Mouse (Mus musculus) MEL (cell line): ENCODE measurements around the gene Gm12258.

Source experiments
- CTCF ChIP-seq, 3 experiments: IDR thresholded peaks in 2 of 3; conservative IDR thresholded peaks in 1 of 3; 2 replicates each; pipeline ENCODE4 v1.5.1; 2011 to 2012; ENCODE audit warnings: low read length in 3 of 3, low read depth in 2 of 3, mild to moderate bottlenecking in 2 of 3, improper control_type of control experiment in 1 of 3, inconsistent platforms in 1 of 3, mixed read lengths in 1 of 3, moderate library complexity in 1 of 3; ENCODE audit not compliant: control insufficient read depth in 1 of 3, insufficient read depth in 1 of 3, poor library complexity in 1 of 3, severe bottlenecking in 1 of 3
- E2F4 ChIP-seq: IDR thresholded peaks from 2 replicates; pipeline ENCODE4 v1.6.1; 2011; ENCODE audit warnings: low read depth, low read length, improper control_type of control experiment, borderline replicate concordance
- JUND ChIP-seq: IDR thresholded peaks from 2 replicates; pipeline ENCODE4 v1.6.1; 2011; ENCODE audit warnings: low read depth, mild to moderate bottlenecking, improper control_type of control experiment, low read length
- MAFK ChIP-seq: IDR thresholded peaks from 2 replicates; pipeline ENCODE4 v1.6.1; 2011; ENCODE audit warnings: low read depth, mild to moderate bottlenecking, low read length, improper control_type of control experiment, borderline replicate concordance
- MAZ ChIP-seq: IDR thresholded peaks from 2 replicates; pipeline ENCODE4 v1.6.1; 2012; ENCODE audit warnings: low read depth, mild to moderate bottlenecking, inconsistent platforms, low read length, improper control_type of control experiment
- MXI1 ChIP-seq: IDR thresholded peaks from 2 replicates; pipeline ENCODE4 v1.6.1; 2011; ENCODE audit warnings: mild to moderate bottlenecking, low read depth, low read length, improper control_type of control experiment
- MYC ChIP-seq: IDR thresholded peaks from 2 replicates; pipeline ENCODE4 v1.6.1; 2011; ENCODE audit warnings: low read depth, mild to moderate bottlenecking, low read length, improper control_type of control experiment, moderate library complexity
- POLR2A ChIP-seq, 2 experiments: IDR thresholded peaks; 2 replicates each; pipeline ENCODE4 v1.6.1; 2011 to 2012; ENCODE audit warnings: low read length in 2 of 2, mild to moderate bottlenecking in 2 of 2, control low read depth in 1 of 2, improper control_type of control experiment in 1 of 2, low read depth in 1 of 2, moderate library complexity in 1 of 2; ENCODE audit not compliant: control insufficient read depth in 1 of 2, insufficient read depth in 1 of 2, poor library complexity in 1 of 2
- RCOR1 ChIP-seq: IDR thresholded peaks from 2 replicates; pipeline ENCODE4 v1.6.1; 2012; ENCODE audit warnings: low read depth, mild to moderate bottlenecking, inconsistent platforms, low read length, improper control_type of control experiment
- TBP ChIP-seq: IDR thresholded peaks from 2 replicates; pipeline ENCODE4 v1.8.0; 2011; ENCODE audit warnings: low read depth, low read length, improper control_type of control experiment
- USF1 ChIP-seq: IDR thresholded peaks from 2 replicates; pipeline ENCODE4 v1.6.1; 2014; ENCODE audit warnings: low read depth, mild to moderate bottlenecking, inconsistent platforms, low read length, improper control_type of control experiment, moderate library complexity
- ZKSCAN1 ChIP-seq: IDR thresholded peaks from 2 replicates; pipeline ENCODE4 v1.6.1; 2012; ENCODE audit warnings: low read depth, mild to moderate bottlenecking, inconsistent platforms, low read length, improper control_type of control experiment, moderate library complexity
- ZMIZ1 ChIP-seq: IDR thresholded peaks from 2 replicates; pipeline ENCODE4 v1.6.1; 2012; ENCODE audit warnings: low read depth, mild to moderate bottlenecking, inconsistent platforms, low read length, improper control_type of control experiment, moderate library complexity
- ZNF384 ChIP-seq: IDR thresholded peaks from 2 replicates; pipeline ENCODE4 v1.6.1; 2012; ENCODE audit warnings: low read depth, mild to moderate bottlenecking, inconsistent platforms, low read length, improper control_type of control experiment

DNA sequence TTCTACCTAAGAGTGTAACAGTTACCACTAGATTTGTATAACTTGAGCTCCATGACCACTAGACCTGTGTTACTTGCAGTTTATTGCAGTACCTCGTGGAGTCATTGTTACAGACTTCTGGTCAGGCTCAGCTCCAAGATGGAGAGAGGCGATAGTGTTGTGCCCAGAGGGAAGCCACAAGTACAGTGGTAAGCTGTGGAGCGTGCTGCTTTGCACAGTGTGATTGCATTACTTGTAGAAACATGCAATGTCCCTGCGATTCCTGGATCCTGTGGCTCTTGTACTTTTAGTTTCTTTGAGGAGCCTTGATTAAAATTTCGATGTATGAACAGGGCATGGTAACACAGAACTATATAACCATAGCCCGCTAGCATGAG, 21.0 kb downstream of the Gm12258 start:
- TF ChIP-seq POLR2A (IDR thresholded peaks at IDR 0.05; ENCODE audit: control insufficient read depth in 1 of 2, insufficient read depth in 1 of 2, low read depth in 1 of 2, low read length in 2 of 2, poor library complexity in 1 of 2) (no peak), USF1 (no peak), MAZ (no peak), MXI1 (no peak), ZKSCAN1 (no peak), TBP (no peak), CTCF (IDR thresholded peaks at IDR 0.05 in 2 of 3, conservative IDR thresholded peaks at IDR 0.05 in 1 of 3; ENCODE audit: control insufficient read depth in 1 of 3, insufficient read depth in 1 of 3, low read depth in 2 of 3, low read length in 3 of 3, poor library complexity in 1 of 3, severe bottlenecking in 1 of 3) (no peak), RCOR1 (no peak), ZMIZ1 (no peak), ZNF384 (no peak), E2F4 (no peak), JUND (no peak), MYC (no peak), MAFK (no peak)
